Mouse (Mus musculus) small intestine, adult 2 months (tissue): ENCODE measurements around the gene Mical3.

ENCODE experiments used
- CTCF ChIP-seq: fragments of 200-500 bp; IDR thresholded peaks from 2 replicates; pipeline ENCODE4 v1.5.1; 2012; ENCODE audit warnings: low read depth, mild to moderate bottlenecking, control low read depth, inconsistent platforms, low read length, moderate library complexity, mixed read lengths; ENCODE audit not compliant: insufficient replicate concordance, insufficient read length; ENCODE audit errors: extremely low read depth
- POLR2A ChIP-seq: fragments of 200-500 bp; IDR thresholded peaks from 2 replicates; pipeline ENCODE4 v1.6.1; 2012; ENCODE audit warnings: low read depth, mild to moderate bottlenecking, control low read depth, inconsistent platforms, low read length, moderate library complexity

- no peak for TF ChIP-seq CTCF
- TF ChIP-seq POLR2A: no peak
These were observed 228.8 kb downstream of the Mical3 start for GRCm38 (mm10) chr6:120901776-120902645.
